Mouse (Mus musculus): ENCODE results near the gene Olfr980. TPM values are rescaled to one million over a fixed set of nuclear protein-coding genes. Genes with fewer than 3 reads are reported as not detected.
"Not testable (repeated sequence)": the region's sequence is repeated elsewhere in the genome, so short reads cannot be mapped to it uniquely, and the experiment has no call there.

Olfr980 gene
- polyA plus RNA-seq (2014; fragmentation: Nextera tagmentation; extraction: Ambion mirVana) = not detected in 2 replicates

GRCm38 (mm10) chr9:40009482-40009881 lies at the start of gene Olfr980:
Gene Olfr980, minus strand, starts transcription at chr9:40009582.
- H3K9me3 ChIP-seq (replicated peaks; ENCODE audit: control insufficient read depth, low read length) = no peaks in the 10 kb centered on the region
- ATAC-seq (replicated peaks; ENCODE audit: insufficient number of reproducible peaks, low FRiP score, low TSS enrichment) = no peak
- 65% methylated on average over 1 of the region's 1 CpGs for WGBS (ENCODE audit: insufficient replicate concordance)
- no peaks in the 10 kb centered on the region for H3K4me1 ChIP-seq (ENCODE audit: control insufficient read depth, insufficient read depth, low read length)
- no peak within 1 kb of the TSS for H3K4me2 ChIP-seq
- H3K4me3 ChIP-seq (ENCODE audit: low read depth, low read length) = no peak within 1 kb of the TSS
- H3K9ac ChIP-seq (ENCODE audit: low read depth, low read length) = no peak within 1 kb of the TSS
- no peak within 1 kb of the TSS for H3K27ac ChIP-seq (ENCODE audit: low read depth, low read length)
- no peaks in the 10 kb centered on the region for H3K36me3 ChIP-seq (ENCODE audit: control insufficient read depth, insufficient read depth, low read length)
- no peaks in the 10 kb centered on the region for H3K27me3 ChIP-seq (ENCODE audit: control insufficient read depth, insufficient read depth, low read length)

GRCm38 (mm10) chr9:40050138-40050537 lies 40.8 kb upstream of the Olfr980 start:
- no peak overlapping the region for H3K4me3 ChIP-seq (ENCODE audit: low read depth, low read length)
- no peaks in the 10 kb centered on the region for H3K4me1 ChIP-seq (ENCODE audit: control insufficient read depth, insufficient read depth, low read length)
- 81% methylated on average over 19 of the region's 19 CpGs for WGBS (ENCODE audit: insufficient replicate concordance)
- H3K36me3 ChIP-seq (ENCODE audit: control insufficient read depth, insufficient read depth, low read length) = no peaks in the 10 kb centered on the region
- H3K27me3 ChIP-seq (ENCODE audit: control insufficient read depth, insufficient read depth, low read length) = no peaks in the 10 kb centered on the region
- H3K27ac ChIP-seq (ENCODE audit: low read depth, low read length) = no peak overlapping the region
- no peak for ATAC-seq (replicated peaks; ENCODE audit: insufficient number of reproducible peaks, low FRiP score, low TSS enrichment)
- H3K9me3 ChIP-seq (replicated peaks; ENCODE audit: control insufficient read depth, low read length) = no peaks in the 10 kb centered on the region
- H3K4me2 ChIP-seq = no peak overlapping the region
- H3K9ac ChIP-seq (ENCODE audit: low read depth, low read length) = no peak overlapping the region

- no peak within 1 kb of the TSS for H3K27ac ChIP-seq (ENCODE audit: low read depth, low read length)
- no peaks in the 10 kb centered on the region for H3K27me3 ChIP-seq (ENCODE audit: control insufficient read depth, insufficient read depth, low read length)
- no peaks in the 10 kb centered on the region for H3K9me3 ChIP-seq (replicated peaks; ENCODE audit: control insufficient read depth, low read length)
- whole genome bisulfite sequencing (ENCODE audit: insufficient replicate concordance) = 59% methylated on average over 2 of the region's 2 CpGs
- no peak within 1 kb of the TSS for H3K9ac ChIP-seq (ENCODE audit: low read depth, low read length)
- no peak within 1 kb of the TSS for H3K4me3 ChIP-seq (ENCODE audit: low read depth, low read length)
- H3K36me3 ChIP-seq (ENCODE audit: control insufficient read depth, insufficient read depth, low read length) = no peaks in the 10 kb centered on the region
- H3K4me2 ChIP-seq = no peak within 1 kb of the TSS
- no peak for ATAC-seq (replicated peaks; ENCODE audit: insufficient number of reproducible peaks, low FRiP score, low TSS enrichment)
- H3K4me1 ChIP-seq (ENCODE audit: control insufficient read depth, insufficient read depth, low read length) = no peaks in the 10 kb centered on the region
Measured at GRCm38 (mm10) chr9:40021164-40021563, 11.8 kb upstream of the Olfr980 start, which contains the start of gene Olfr981. Gene Olfr981, plus strand, starts transcription at chr9:40021464.

GRCm38 (mm10) chr9:40003365-40003764 lies 6.0 kb downstream of the Olfr980 start, which contains the start of gene Olfr979:
Gene Olfr979, minus strand, starts transcription at chr9:40003465.
- 83% methylated on average over 1 of the region's 1 CpGs for WGBS (ENCODE audit: insufficient replicate concordance)
- ATAC-seq (replicated peaks; ENCODE audit: insufficient number of reproducible peaks, low FRiP score, low TSS enrichment) = no peak
- Histone ChIP-seq H3K27me3 (ENCODE audit: control insufficient read depth, insufficient read depth, low read length) (no peaks in the 10 kb centered on the region), H3K4me3 (ENCODE audit: low read depth, low read length) (no peak within 1 kb of the TSS), H3K4me2 (no peak within 1 kb of the TSS), H3K4me1 (ENCODE audit: control insufficient read depth, insufficient read depth, low read length) (no peaks in the 10 kb centered on the region), H3K9ac (ENCODE audit: low read depth, low read length) (no peak within 1 kb of the TSS), H3K9me3 (replicated peaks; ENCODE audit: control insufficient read depth, low read length) (no peaks in the 10 kb centered on the region), H3K27ac (ENCODE audit: low read depth, low read length) (no peak within 1 kb of the TSS), H3K36me3 (ENCODE audit: control insufficient read depth, insufficient read depth, low read length) (no peaks in the 10 kb centered on the region)

- ATAC-seq (replicated peaks; ENCODE audit: insufficient number of reproducible peaks, low FRiP score, low TSS enrichment) = no peak
- H3K4me1 ChIP-seq (ENCODE audit: control insufficient read depth, insufficient read depth, low read length) = no peaks in the 10 kb centered on the region
Measured at GRCm38 (mm10) chr9:39991813-39992212, 17.6 kb downstream of the Olfr980 start, which contains the start of gene Olfr978. Gene Olfr978, plus strand, starts transcription at chr9:39992113.

GRCm38 (mm10) chr9:39976581-39977145 lies 32.7 kb downstream of the Olfr980 start:
- not testable (repeated sequence) for ATAC-seq (replicated peaks; ENCODE audit: insufficient number of reproducible peaks, low FRiP score, low TSS enrichment); H3K4me2 ChIP-seq; H3K27ac ChIP-seq (ENCODE audit: low read depth, low read length); H3K27me3 ChIP-seq (ENCODE audit: control insufficient read depth, insufficient read depth, low read length); H3K9me3 ChIP-seq (replicated peaks; ENCODE audit: control insufficient read depth, low read length); H3K9ac ChIP-seq (ENCODE audit: low read depth, low read length); H3K36me3 ChIP-seq (ENCODE audit: control insufficient read depth, insufficient read depth, low read length); H3K4me1 ChIP-seq (ENCODE audit: control insufficient read depth, insufficient read depth, low read length); H3K4me3 ChIP-seq (ENCODE audit: low read depth, low read length)
- 69% methylated on average over 1 of the region's 1 CpGs for WGBS (ENCODE audit: insufficient replicate concordance)

More at GRCm38 (mm10) chr9:39991813-39992212, 17.6 kb downstream of the Olfr980 start, which contains the start of gene Olfr978:
- H3K9me3 ChIP-seq (replicated peaks; ENCODE audit: control insufficient read depth, low read length) = no peaks in the 10 kb centered on the region
- H3K27me3 ChIP-seq (ENCODE audit: control insufficient read depth, insufficient read depth, low read length) = no peaks in the 10 kb centered on the region
- no peak within 1 kb of the TSS for H3K4me2 ChIP-seq
- no peak within 1 kb of the TSS for H3K9ac ChIP-seq (ENCODE audit: low read depth, low read length)
- H3K36me3 ChIP-seq (ENCODE audit: control insufficient read depth, insufficient read depth, low read length) = no peaks in the 10 kb centered on the region
- H3K4me3 ChIP-seq (ENCODE audit: low read depth, low read length) = no peak within 1 kb of the TSS
- no peak within 1 kb of the TSS for H3K27ac ChIP-seq (ENCODE audit: low read depth, low read length)
- WGBS (ENCODE audit: insufficient replicate concordance) = 69% methylated on average over 2 of the region's 2 CpGs

GRCm38 (mm10) chr9:39961033-39961432 lies 48.3 kb downstream of the Olfr980 start, which contains the start of gene Olfr976:
Gene Olfr976, minus strand, starts transcription at chr9:39961133.
- H3K9ac ChIP-seq (ENCODE audit: low read depth, low read length); H3K36me3 ChIP-seq (ENCODE audit: control insufficient read depth, insufficient read depth, low read length); ATAC-seq (replicated peaks; ENCODE audit: insufficient number of reproducible peaks, low FRiP score, low TSS enrichment); H3K4me2 ChIP-seq; H3K9me3 ChIP-seq (replicated peaks; ENCODE audit: control insufficient read depth, low read length); H3K4me1 ChIP-seq (ENCODE audit: control insufficient read depth, insufficient read depth, low read length); H3K27me3 ChIP-seq (ENCODE audit: control insufficient read depth, insufficient read depth, low read length); H3K4me3 ChIP-seq (ENCODE audit: low read depth, low read length); H3K27ac ChIP-seq (ENCODE audit: low read depth, low read length): not testable (repeated sequence)
- 70% methylated on average over 6 of the region's 9 CpGs for WGBS (ENCODE audit: insufficient replicate concordance)
